Mouse (Mus musculus) CD4-positive, CD25-positive, alpha-beta regulatory T cell (primary cell): Measurements from ENCODE around the gene Lrrc15. TPM values are rescaled to one million over a fixed set of nuclear protein-coding genes. Genes with fewer than 3 reads are reported as not detected.

ENCODE experiments used
- polyA plus RNA-seq: library from polyadenylated mRNA; unstranded; fragments of 100-300 nt; shearing (Covaris generic); gene quantifications from one replicate; pipeline ENCODE4 v1.2.1, GENCODE M21; 2017

Gene Lrrc15
- not detected for polyA plus RNA-seq

GRCm38 (mm10) chr16:30282844-30283495 is at the start of gene Lrrc15:
Gene Lrrc15 (minus strand): TSS chr16:30283256.

GRCm38 (mm10) chr16:30310647-30311046 is 27.6 kb upstream of the Lrrc15 start, which contains the start of gene Gp5:
Gene Gp5 (minus strand): TSS chr16:30310779.

GRCm38 (mm10) chr16:30267359-30267758 is 15.7 kb downstream of the Lrrc15 start, which contains the start of gene Cpn2:
Gene Cpn2 (minus strand): TSS chr16:30267499.

Other genes starting within 250 kb of the Lrrc15 start
- gene Hes1, start 218.9 kb downstream of the Lrrc15 start, polyA plus RNA-seq = 0.48 TPM
- gene Cpn2, start 15.8 kb downstream of the Lrrc15 start, polyA plus RNA-seq = not detected
- 0.18 TPM for gene Gp5, start 27.5 kb upstream of the Lrrc15 start, polyA plus RNA-seq
- gene Atp13a3, start 122.7 kb upstream of the Lrrc15 start, polyA plus RNA-seq = 55.7 TPM